Mouse (Mus musculus) naive thymus-derived CD4-positive, alpha-beta T cell, adult 2 months (primary cell): ENCODE results near the gene AI597479.
A peak's percentile ranks its signal among the peaks of the same experiment; 100 is the strongest.

Experiments
- DNase-seq: peaks from one replicate; pipeline ENCODE4 v3.0.0-alpha.2; 2011; ENCODE audit warnings: low read depth

Gene AI597479

DNA sequence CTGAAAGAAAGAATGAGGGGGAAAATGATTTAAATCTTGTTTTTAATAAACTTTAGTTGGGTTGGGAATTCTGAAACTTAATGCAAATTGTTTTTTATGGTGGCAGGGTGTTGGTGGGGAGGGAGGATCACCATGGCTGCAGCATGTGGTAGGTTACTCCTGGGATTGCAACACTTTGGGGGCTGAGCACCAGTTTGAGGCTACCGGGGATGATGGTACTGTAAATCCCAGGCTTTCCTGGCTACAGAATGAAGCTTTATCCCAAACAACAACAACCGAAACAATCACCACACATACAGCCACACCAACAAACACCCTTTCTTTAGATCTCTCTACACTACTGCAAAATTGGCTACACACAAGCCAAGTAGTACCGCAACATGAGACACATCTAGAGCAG lies 63.9 kb downstream of the AI597479 start:
- DNase-seq = no peak

GRCm38 (mm10) chr1:43163084-43163466 lies 64.6 kb downstream of the AI597479 start:
- peak; percentile 41 for DNase-seq

GRCm38 (mm10) chr1:43163467-43164418 lies 65.2 kb downstream of the AI597479 start:
- DNase-seq = peak; percentile 50

- DNase-seq = no peak
Observed at GRCm38 (mm10) chr1:43164582-43164981, 66.1 kb downstream of the AI597479 start.
